Mouse (Mus musculus) kidney, adult 2 months (tissue): ENCODE measurements around the gene Cfap97d2.

Source experiments
- CTCF ChIP-seq: fragments of 200-500 bp; conservative IDR thresholded peaks from 2 replicates; pipeline ENCODE4 v1.5.1; 2011; ENCODE audit warnings: low read depth, mild to moderate bottlenecking, control low read depth, low read length, moderate library complexity, mixed read lengths; ENCODE audit not compliant: insufficient read depth, insufficient read length
- POLR2A ChIP-seq: fragments of 200-500 bp; IDR thresholded peaks from one replicate; pipeline ENCODE4 v1.6.1; 2011; ENCODE audit warnings: low read depth, low read length, control low read depth

- TF ChIP-seq POLR2A (no peak), CTCF (no peak)
Observed at GRCm38 (mm10) chr8:13670011-13670471, 35.6 kb upstream of the Cfap97d2 start.
